Mouse (Mus musculus): Measurements from ENCODE around the gene Tmem116. TPM values are rescaled to one million over a fixed set of nuclear protein-coding genes. Genes with fewer than 3 reads are reported as not detected.

Tmem116 gene
- total RNA-seq, 2 experiments from 2014 or later: 2.3 TPM; not detected in 1

Other genes starting within 250 kb of the Tmem116 start
- 2,340 and 2,677 TPM in 2 replicates for gene Rpl6, start 247.4 kb upstream of the Tmem116 start, total RNA-seq (2014; fragmentation: Nextera tagmentation)
- 1,622 and 1,735 TPM in 2 replicates for gene Rpl6, start 247.4 kb upstream of the Tmem116 start, total RNA-seq (2017)
- 53.9 and 71.9 TPM in 2 replicates for gene Hectd4, start 231.7 kb upstream of the Tmem116 start, total RNA-seq (2014; fragmentation: Nextera tagmentation)
- 10.1 and 25.7 TPM in 2 replicates for gene Hectd4, start 231.7 kb upstream of the Tmem116 start, total RNA-seq (2017)
- 41.4 and 52.5 TPM in 2 replicates for gene Trafd1, start 66.3 kb upstream of the Tmem116 start, total RNA-seq (2014; fragmentation: Nextera tagmentation)
- gene Trafd1, start 66.3 kb upstream of the Tmem116 start, total RNA-seq (2017): 15.5 and 39.2 TPM in 2 replicates
- gene Naa25, start 54.0 kb upstream of the Tmem116 start, total RNA-seq (2014; fragmentation: Nextera tagmentation): 45.2 and 47.0 TPM in 2 replicates
- gene Naa25, start 54.0 kb upstream of the Tmem116 start, total RNA-seq (2017): 78.7 and 127 TPM in 2 replicates
- 191 and 257 TPM in 2 replicates for gene Erp29, start 613 bp downstream of the Tmem116 start, total RNA-seq (2014; fragmentation: Nextera tagmentation)
- gene Erp29, start 613 bp downstream of the Tmem116 start, total RNA-seq (2017): 422 and 491 TPM in 2 replicates
- gene Adam1b, start 51.5 kb downstream of the Tmem116 start, total RNA-seq (2014; fragmentation: Nextera tagmentation): 0.39 TPM in 1 of 2 replicates, not detected in the other
- gene Adam1b, start 51.5 kb downstream of the Tmem116 start, total RNA-seq (2017): not detected in 2 replicates
- gene Adam1a, start 93.6 kb downstream of the Tmem116 start, total RNA-seq (2014; fragmentation: Nextera tagmentation): 1.4 and 3.0 TPM in 2 replicates
- gene Adam1a, start 93.6 kb downstream of the Tmem116 start, total RNA-seq (2017): 2.9 and 5.0 TPM in 2 replicates
- gene Gm42878, start 93.6 kb downstream of the Tmem116 start, total RNA-seq (2014; fragmentation: Nextera tagmentation): not detected in 2 replicates
- gene Gm42878, start 93.6 kb downstream of the Tmem116 start, total RNA-seq (2017): not detected in 2 replicates
- 135 and 143 TPM in 2 replicates for gene Mapkapk5, start 94.0 kb downstream of the Tmem116 start, total RNA-seq (2014; fragmentation: Nextera tagmentation)
- 120 and 186 TPM in 2 replicates for gene Mapkapk5, start 94.0 kb downstream of the Tmem116 start, total RNA-seq (2017)
- gene Aldh2, start 141.9 kb downstream of the Tmem116 start, total RNA-seq (2014; fragmentation: Nextera tagmentation): 98.2 and 116 TPM in 2 replicates
- gene Aldh2, start 141.9 kb downstream of the Tmem116 start, total RNA-seq (2017): 189 and 268 TPM in 2 replicates
- 1.8 and 2.4 TPM in 2 replicates for gene Acad12, start 167.0 kb downstream of the Tmem116 start, total RNA-seq (2014; fragmentation: Nextera tagmentation)
- 0.38 and 2.6 TPM in 2 replicates for gene Acad12, start 167.0 kb downstream of the Tmem116 start, total RNA-seq (2017)
- 6.2 and 14.2 TPM in 2 replicates for gene Acad10, start 208.6 kb downstream of the Tmem116 start, total RNA-seq (2014; fragmentation: Nextera tagmentation)
- gene Acad10, start 208.6 kb downstream of the Tmem116 start, total RNA-seq (2017): 1.4 and 6.3 TPM in 2 replicates
- 26.8 and 41.9 TPM in 2 replicates for gene Brap, start 208.7 kb downstream of the Tmem116 start, total RNA-seq (2014; fragmentation: Nextera tagmentation)
- gene Brap, start 208.7 kb downstream of the Tmem116 start, total RNA-seq (2017): 57.6 and 62.5 TPM in 2 replicates